Mouse (Mus musculus) bone marrow, adult 2 months (tissue): Measurements from ENCODE around the gene Mdh1.

Source experiments
- CTCF ChIP-seq: fragments of 200-500 bp; IDR thresholded peaks from 2 replicates; pipeline ENCODE4 v1.5.1; 2011; ENCODE audit warnings: low read length, control low read depth; ENCODE audit not compliant: control insufficient read depth, insufficient read depth
- POLR2A ChIP-seq: fragments of 200-500 bp; IDR thresholded peaks from 2 replicates; pipeline ENCODE4 v1.6.1; 2011; ENCODE audit warnings: low read depth, mild to moderate bottlenecking, control low read depth, low read length, borderline replicate concordance; ENCODE audit not compliant: control insufficient read depth

DNA sequence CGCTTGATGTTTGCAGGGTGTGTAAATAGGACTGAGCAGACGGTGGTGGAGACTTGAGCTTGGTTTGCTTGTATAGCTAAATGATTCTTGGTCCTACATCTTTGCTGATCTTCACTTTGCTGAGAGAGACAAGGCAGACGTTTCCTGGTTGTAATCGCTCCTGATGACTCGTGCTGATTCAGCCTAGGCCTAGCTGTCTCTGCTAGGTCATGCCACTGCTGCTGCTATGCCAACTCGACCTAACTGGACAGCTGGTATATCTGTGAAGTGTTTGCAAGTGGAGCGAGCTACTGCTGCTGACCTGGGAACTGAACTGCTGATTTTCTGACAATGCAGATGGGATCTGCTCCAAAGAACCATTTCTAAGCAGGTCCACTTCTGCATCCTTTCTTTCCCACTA lies 9.3 kb upstream of the Mdh1 start:
- TF ChIP-seq CTCF (no peak), POLR2A (no peak)
